Mouse (Mus musculus) lung, embryonic 14.5 days (tissue): ENCODE results near the gene Rhou. TPM values are rescaled to one million over a fixed set of nuclear protein-coding genes. Genes with fewer than 3 reads are reported as not detected.
A peak's percentile ranks its signal among the peaks of the same experiment; 100 is the strongest.
"Not testable (repeated sequence)": the region's sequence is repeated elsewhere in the genome, so short reads cannot be mapped to it uniquely, and the experiment has no call there.

Experiments used
- ATAC-seq: fragments of 200-750 bp; cut with Nextera tagmentation; 2 replicates; pipeline ENCODE4 v1.8.0; 2017; ENCODE audit warnings: mild to moderate bottlenecking, moderate TSS enrichment, moderate library complexity; ENCODE audit not compliant: insufficient read depth
- DNase-seq: peaks from one replicate; pipeline ENCODE4 v3.0.0-alpha.2; 2015
- H3K27ac ChIP-seq: fragments of 300-500 bp; sonication (generic); 2 replicates; pipeline ENCODE4 v1.5.1; 2014; ENCODE audit warnings: low read depth, mild to moderate bottlenecking, moderate library complexity
- H3K27me3 ChIP-seq: fragments of 300-500 bp; sonication (generic); 2 replicates; pipeline ENCODE4 v1.6.1; 2014; ENCODE audit warnings: low read length, control low read depth; ENCODE audit not compliant: insufficient read depth
- H3K36me3 ChIP-seq: fragments of 300-500 bp; sonication (generic); 2 replicates; pipeline ENCODE4 v1.6.1; 2014; ENCODE audit warnings: control low read depth; ENCODE audit not compliant: insufficient read depth
- H3K4me1 ChIP-seq: fragments of 300-500 bp; sonication (generic); 2 replicates; pipeline ENCODE4 v1.6.1; 2014; ENCODE audit warnings: antibody characterized with exemption, control low read depth; ENCODE audit not compliant: insufficient read depth
- H3K4me2 ChIP-seq: fragments of 300-500 bp; sonication (generic); 2 replicates; pipeline ENCODE4 v1.6.1; 2014; ENCODE audit warnings: mild to moderate bottlenecking
- H3K4me3 ChIP-seq: fragments of 300-500 bp; sonication (generic); 2 replicates; pipeline ENCODE4 v1.5.1; 2014; ENCODE audit warnings: low read depth, low read length
- H3K9ac ChIP-seq: fragments of 300-500 bp; sonication (generic); 2 replicates; pipeline ENCODE4 v1.6.1; 2014
- H3K9me3 ChIP-seq: fragments of 300-500 bp; sonication (generic); 2 replicates; pipeline ENCODE4 v1.6.1; 2016; ENCODE audit warnings: low read depth, low read length, control low read depth
- CTCF ChIP-seq: IDR thresholded peaks from 2 replicates; pipeline ENCODE4 v1.5.1; 2016; ENCODE audit warnings: antibody characterized with exemption, low read depth
- WGBS: fragments of 180-500 bp; shearing (Covaris S2); extraction: QIAGEN DNeasy Blood & Tissue Kit; methylation state at CpG from one replicate; pipeline ENCODE4 v1.1.7; 2014; 5-methylcytosine and 5-hydroxymethylcytosine counted together
- polyA plus RNA-seq: library from polyadenylated mRNA; unstranded; fragments of >200 nt; fragmentation: Nextera tagmentation; extraction: Ambion mirVana; gene quantifications from 2 replicates; pipeline ENCODE4 v1.2.1, GENCODE M21; 2014

The Rhou gene
- polyA plus RNA-seq, 1 experiment from 2014 or later = 12.9 TPM

DNA sequence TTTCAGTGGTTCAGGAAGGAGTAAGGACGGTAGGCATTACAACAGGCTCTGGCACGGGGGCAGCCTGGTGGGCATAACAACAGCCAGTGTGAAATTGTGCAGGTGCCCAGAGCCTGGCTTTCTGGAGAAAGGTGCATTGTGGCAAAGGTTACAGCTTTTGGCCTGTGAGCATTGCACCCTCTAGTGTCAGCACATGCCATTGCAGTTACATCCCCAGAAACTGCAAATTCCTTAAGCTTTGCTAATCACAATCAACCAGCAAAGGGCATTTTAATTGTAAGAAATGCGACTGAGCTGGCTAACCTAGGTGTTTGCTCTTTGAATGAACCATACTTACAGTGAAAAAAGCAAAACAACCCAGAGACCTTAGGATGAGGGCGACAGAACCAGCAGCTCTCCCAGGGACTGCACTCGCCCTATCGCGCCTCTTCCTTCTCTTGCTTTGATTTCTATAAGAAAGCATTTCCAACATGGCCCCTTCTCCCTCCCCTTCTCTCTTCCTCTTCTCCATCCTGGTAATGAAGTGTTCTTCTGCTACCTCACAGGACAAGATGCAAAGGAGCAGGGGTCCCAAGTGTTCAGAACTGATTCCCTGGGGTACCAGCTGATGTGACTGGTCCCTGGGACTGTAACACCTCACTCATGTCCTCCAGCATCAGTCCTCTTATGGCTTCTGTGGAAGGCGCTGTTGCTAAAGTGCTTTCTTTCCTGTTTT, 25.3 kb upstream of the Rhou start:
- TF ChIP-seq CTCF = peak; percentile 85
- H3K27me3 ChIP-seq = peaks cover 11% of the 10 kb centered on the region
- peak overlapping the region; percentile 25 for H3K4me3 ChIP-seq
- no peaks in the 10 kb centered on the region for H3K36me3 ChIP-seq
- no peak overlapping the region for H3K27ac ChIP-seq
- ATAC-seq (peak; percentile 19; the same call in 1 of the 2 replicates), DNase-seq (peak; percentile 81)
- H3K9ac ChIP-seq = 0 out of 2 replicates have a peak overlapping the region, but pooled peaks have one; percentile 0
- H3K4me1 ChIP-seq = no peaks in the 10 kb centered on the region
- H3K9me3 ChIP-seq = no peaks in the 10 kb centered on the region
- peak overlapping the region; percentile 66 for H3K4me2 ChIP-seq
- 2% methylated on average over 8 of the region's 8 CpGs for WGBS

- 5% methylated on average over 19 of the region's 19 CpGs for WGBS
- no peak overlapping the region for H3K27ac ChIP-seq
Measured at GRCm38 (mm10) chr8:123628968-123629755, 24.6 kb upstream of the Rhou start.

DNA sequence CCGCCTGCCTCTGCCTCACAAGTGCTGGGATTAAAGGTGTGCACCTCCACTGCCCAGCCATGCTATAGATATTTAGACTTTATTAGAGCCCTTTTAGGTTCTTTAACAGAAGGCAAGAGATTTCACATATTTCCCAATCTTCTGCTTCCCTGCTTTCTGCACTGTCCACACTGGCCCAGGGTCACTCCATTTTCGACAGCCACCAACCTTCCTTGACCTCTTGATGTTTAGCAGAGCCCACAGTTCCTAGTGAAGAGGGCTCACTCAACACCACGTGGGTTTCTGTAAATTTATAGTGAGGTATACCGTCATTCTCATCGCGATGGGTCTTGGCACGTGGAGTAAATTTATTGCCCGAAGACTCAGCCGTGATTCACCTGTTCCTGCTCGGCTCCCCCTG, 23.7 kb upstream of the Rhou start:
- no peak overlapping the region for H3K4me3 ChIP-seq
- DNase-seq (no peak), ATAC-seq (no peak)
- H3K9me3 ChIP-seq = no peaks in the 10 kb centered on the region
- 41% methylated on average over 10 of the region's 10 CpGs for WGBS
- H3K4me2 ChIP-seq = peak overlapping the region; percentile 55
- H3K27me3 ChIP-seq = peaks cover 2% of the 10 kb centered on the region; the same call in 1 of the 2 replicates
- H3K4me1 ChIP-seq = no peaks in the 10 kb centered on the region
- H3K36me3 ChIP-seq = no peaks in the 10 kb centered on the region
- H3K9ac ChIP-seq = no peak overlapping the region
- no peak overlapping the region for H3K27ac ChIP-seq
- TF ChIP-seq CTCF = no peak

More at GRCm38 (mm10) chr8:123628968-123629755, 24.6 kb upstream of the Rhou start:
- H3K4me2 ChIP-seq = peak overlapping the region; percentile 66
- TF ChIP-seq CTCF = peak; percentile 95
- ATAC-seq = peak; percentile 55
- H3K4me1 ChIP-seq = no peaks in the 10 kb centered on the region
- DNase-seq = peak; percentile 96
- no peaks in the 10 kb centered on the region for H3K36me3 ChIP-seq
- H3K9ac ChIP-seq = 0 out of 2 replicates have a peak overlapping the region, but pooled peaks have one; percentile 0
- peaks cover 11% of the 10 kb centered on the region for H3K27me3 ChIP-seq
- no peaks in the 10 kb centered on the region for H3K9me3 ChIP-seq
- peak overlapping the region; percentile 25 for H3K4me3 ChIP-seq

- no peak for TF ChIP-seq CTCF
- H3K4me1 ChIP-seq = no peaks in the 10 kb centered on the region
- H3K36me3 ChIP-seq = no peaks in the 10 kb centered on the region
- H3K27ac ChIP-seq = no peak overlapping the region
- H3K9me3 ChIP-seq = no peaks in the 10 kb centered on the region
- H3K9ac ChIP-seq = no peak overlapping the region
- H3K4me2 ChIP-seq = peak overlapping the region; percentile 55
- 23% methylated on average over 12 of the region's 12 CpGs for WGBS
- H3K27me3 ChIP-seq = no peaks in the 10 kb centered on the region
- peak overlapping the region; percentile 25 for H3K4me3 ChIP-seq
- no peak for ATAC-seq
- peak; percentile 57 for DNase-seq
Measured at GRCm38 (mm10) chr8:123630841-123631251, 22.9 kb upstream of the Rhou start.

GRCm38 (mm10) chr8:123631746-123632145, 22.0 kb upstream of the Rhou start:
- DNase-seq, H3K27ac ChIP-seq, H3K36me3 ChIP-seq, H3K27me3 ChIP-seq, H3K4me3 ChIP-seq, H3K4me1 ChIP-seq, H3K9ac ChIP-seq, ATAC-seq, H3K9me3 ChIP-seq, H3K4me2 ChIP-seq: not testable (repeated sequence)
- 65% methylated on average over 3 of the region's 3 CpGs for WGBS

DNA sequence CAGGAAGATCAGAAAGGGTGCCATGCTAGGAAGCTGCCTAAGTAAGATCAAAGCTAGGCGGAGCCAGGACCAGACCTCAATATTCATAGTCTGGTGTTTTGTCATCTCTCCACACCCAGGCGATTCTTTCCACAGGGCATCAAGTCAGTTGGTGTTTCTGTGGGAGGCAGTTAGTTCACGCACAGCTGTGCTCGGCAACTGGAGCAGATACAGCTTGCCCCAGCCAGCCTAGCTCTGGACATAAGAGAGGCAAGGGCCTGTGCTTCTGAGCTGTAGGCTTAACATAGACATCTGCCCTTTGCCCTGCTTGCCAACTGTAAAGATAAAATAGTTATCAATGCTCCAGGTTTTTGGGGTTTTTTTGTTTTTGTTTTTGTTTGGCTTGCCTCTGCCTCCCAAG, 21.5 kb upstream of the Rhou start:
- H3K4me3 ChIP-seq = no peak overlapping the region
- no peak for TF ChIP-seq CTCF
- no peaks in the 10 kb centered on the region for H3K36me3 ChIP-seq
- WGBS = 82% methylated on average over 4 of the region's 4 CpGs
- no peaks in the 10 kb centered on the region for H3K9me3 ChIP-seq
- no peak overlapping the region for H3K27ac ChIP-seq
- DNase-seq (no peak), ATAC-seq (no peak)
- no peak overlapping the region for H3K9ac ChIP-seq
- H3K4me2 ChIP-seq = no peak overlapping the region
- H3K27me3 ChIP-seq = no peaks in the 10 kb centered on the region
- H3K4me1 ChIP-seq = no peaks in the 10 kb centered on the region

DNA sequence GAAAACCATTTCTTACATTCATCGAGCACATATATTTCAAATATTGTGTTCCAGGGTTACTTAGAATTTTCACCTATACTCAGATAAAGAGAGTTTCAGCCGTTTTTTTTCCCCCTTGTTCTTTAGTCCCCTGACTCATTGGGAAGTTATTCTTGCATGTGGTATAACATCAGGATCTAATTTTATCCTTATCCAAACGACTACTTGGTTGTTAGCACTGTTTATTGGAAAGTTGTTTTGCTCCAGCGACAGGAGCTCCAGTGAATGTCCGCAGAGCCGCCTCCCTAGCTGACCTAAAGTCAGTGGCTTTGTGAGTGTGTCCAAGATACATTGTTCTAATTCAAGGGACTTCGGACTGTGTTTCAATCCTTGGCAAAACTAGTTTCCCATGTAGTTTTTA, 19.9 kb upstream of the Rhou start:
- ATAC-seq (no peak), DNase-seq (no peak)
- no peak overlapping the region for H3K27ac ChIP-seq
- no peak for TF ChIP-seq CTCF
- no peaks in the 10 kb centered on the region for H3K36me3 ChIP-seq
- H3K4me3 ChIP-seq = no peak overlapping the region
- H3K9ac ChIP-seq = no peak overlapping the region
- H3K27me3 ChIP-seq = no peaks in the 10 kb centered on the region
- H3K4me2 ChIP-seq = no peak overlapping the region
- H3K9me3 ChIP-seq = no peaks in the 10 kb centered on the region
- WGBS = 56% methylated on average over 7 of the region's 7 CpGs
- no peaks in the 10 kb centered on the region for H3K4me1 ChIP-seq
